Mouse (Mus musculus) bone marrow macrophage, adult 2 months (primary cell): ENCODE measurements around the gene Cd3g.

Source experiments
- CTCF ChIP-seq: IDR thresholded peaks from 2 replicates; pipeline ENCODE4 v1.5.1; 2012; ENCODE audit warnings: low read depth, mild to moderate bottlenecking, low read length, moderate library complexity
- POLR2A ChIP-seq: IDR thresholded peaks from 2 replicates; pipeline ENCODE4 v1.6.1; 2012; ENCODE audit warnings: mild to moderate bottlenecking, low read depth, low read length, borderline replicate concordance

- no peak for TF ChIP-seq CTCF
- no peak for TF ChIP-seq POLR2A
Observed at GRCm38 (mm10) chr9:45018031-45018430, 37.8 kb upstream of the Cd3g start.
